Mouse (Mus musculus) kidney, embryonic 15.5 days (tissue): ENCODE data around the gene Bex3. TPM values are rescaled to one million over a fixed set of nuclear protein-coding genes. Genes with fewer than 3 reads are reported as not detected.

Experiments
- ATAC-seq: fragments of 200-750 bp; cut with Nextera tagmentation; replicated peaks from 2 replicates; pipeline ENCODE4 v1.8.0; 2017; ENCODE audit warnings: moderate TSS enrichment; ENCODE audit not compliant: low FRiP score
- H3K27ac ChIP-seq: fragments of 300-500 bp; sonication (generic); 2 replicates; pipeline ENCODE4 v1.5.1; 2015; ENCODE audit warnings: mild to moderate bottlenecking, inconsistent platforms
- H3K27me3 ChIP-seq: fragments of 300-500 bp; sonication (generic); 2 replicates; pipeline ENCODE4 v1.6.1; 2015; ENCODE audit warnings: inconsistent platforms
- H3K36me3 ChIP-seq: fragments of 300-500 bp; sonication (generic); 2 replicates; pipeline ENCODE4 v1.6.1; 2015; ENCODE audit warnings: inconsistent platforms
- H3K4me1 ChIP-seq: fragments of 300-500 bp; sonication (generic); 2 replicates; pipeline ENCODE4 v1.6.1; 2015; ENCODE audit warnings: inconsistent platforms
- H3K4me2 ChIP-seq: fragments of 300-500 bp; sonication (generic); 2 replicates; pipeline ENCODE4 v1.6.1; 2015; ENCODE audit warnings: moderate library complexity, mild to moderate bottlenecking, inconsistent platforms
- H3K4me3 ChIP-seq: fragments of 300-500 bp; sonication (generic); replicated peaks from 2 replicates; pipeline ENCODE4 v1.5.1; 2015; ENCODE audit warnings: mild to moderate bottlenecking, inconsistent platforms
- H3K9ac ChIP-seq: fragments of 300-500 bp; sonication (generic); 2 replicates; pipeline ENCODE4 v1.6.1; 2015; ENCODE audit warnings: mild to moderate bottlenecking, inconsistent platforms
- H3K9me3 ChIP-seq: fragments of 300-500 bp; sonication (generic); replicated peaks from 2 replicates; pipeline ENCODE4 v1.6.1; 2016; ENCODE audit warnings: inconsistent platforms
- WGBS: fragments of 180-500 bp; shearing (Covaris S2); methylation state at CpG from one replicate; pipeline ENCODE4 v1.1.7; 2015; ENCODE audit warnings: mixed read lengths; 5-methylcytosine and 5-hydroxymethylcytosine counted together
- polyA plus RNA-seq: library from polyadenylated mRNA; unstranded; fragments of >200 nt; fragmentation: Nextera tagmentation; extraction: Ambion mirVana; gene quantifications from 2 replicates; pipeline ENCODE4 v1.2.1, GENCODE M21; 2015

The Bex3 gene
- polyA plus RNA-seq, 1 experiment from 2014 or later, result 442 TPM

DNA sequence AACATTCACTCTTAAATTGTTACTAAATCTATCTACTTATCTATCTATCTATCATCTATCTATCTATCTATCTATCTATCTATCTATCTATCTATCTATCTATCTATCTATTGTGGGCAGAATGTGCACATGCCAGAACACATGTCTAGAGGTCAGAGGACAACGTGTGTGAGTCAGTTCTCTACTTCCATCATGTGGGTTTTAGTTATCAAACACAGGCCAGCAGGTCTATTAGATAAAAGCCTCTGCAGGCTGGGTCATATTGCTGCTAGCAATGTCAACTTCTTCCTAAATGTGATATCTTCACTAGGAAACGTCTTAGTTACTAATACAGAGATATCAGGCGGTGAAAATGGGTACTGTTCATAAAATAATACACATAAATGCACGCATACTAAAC lies 49.9 kb downstream of the Bex3 start:
- no peak overlapping the region for H3K9ac ChIP-seq
- H3K27me3 ChIP-seq, result peaks cover 13% of the 10 kb centered on the region; the same call in 1 of the 2 replicates
- H3K36me3 ChIP-seq, result no peaks in the 10 kb centered on the region
- H3K4me3 ChIP-seq, result no peak overlapping the region
- WGBS, result 76% methylated on average over 4 of the region's 4 CpGs
- no peak overlapping the region for H3K4me2 ChIP-seq
- H3K4me1 ChIP-seq, result no peaks in the 10 kb centered on the region
- no peak overlapping the region for H3K27ac ChIP-seq
- no peaks in the 10 kb centered on the region for H3K9me3 ChIP-seq
- ATAC-seq, result no peak

Other genes starting within 250 kb of the Bex3 start
- gene Arxes1, start 236.9 kb upstream of the Bex3 start, polyA plus RNA-seq, result 35.3 and 37.4 TPM in 2 replicates
- gene Bex2, start 202.0 kb upstream of the Bex3 start, polyA plus RNA-seq, result 83.0 and 87.4 TPM in 2 replicates
- gene Nxf3, start 185.0 kb upstream of the Bex3 start, polyA plus RNA-seq, result not detected in 2 replicates
- gene Bex4, start 131.3 kb upstream of the Bex3 start, polyA plus RNA-seq, result 62.7 and 66.2 TPM in 2 replicates
- 172 and 177 TPM in 2 replicates for gene Tceal8, start 97.9 kb upstream of the Bex3 start, polyA plus RNA-seq
- gene Tceal5, start 66.4 kb upstream of the Bex3 start, polyA plus RNA-seq, result 3.4 and 3.7 TPM in 2 replicates
- 10.7 and 23.2 TPM in 2 replicates for gene Tceal7, start 55.5 kb upstream of the Bex3 start, polyA plus RNA-seq
- 75.9 and 81.6 TPM in 2 replicates for gene Bex1, start 54.7 kb upstream of the Bex3 start, polyA plus RNA-seq
- gene Tceal9, start 25.2 kb upstream of the Bex3 start, polyA plus RNA-seq, result 477 and 518 TPM in 2 replicates
- gene Kir3dl1, start 247.7 kb downstream of the Bex3 start, polyA plus RNA-seq, result not detected in 2 replicates